Mouse (Mus musculus) myocyte (in vitro differentiated cells): Measurements from ENCODE around the gene Lca5. TPM values are rescaled to one million over a fixed set of nuclear protein-coding genes. Genes with fewer than 3 reads are reported as not detected.

Source experiments
- H3K27me3 ChIP-seq: one replicate; pipeline ENCODE4 v1.6.1; 2011; ENCODE audit not compliant: control insufficient read depth, insufficient read depth, insufficient read length
- H3K36me3 ChIP-seq: one replicate; pipeline ENCODE4 v1.6.1; 2011; ENCODE audit not compliant: control insufficient read depth, insufficient read depth
- H3K4me2 ChIP-seq: one replicate; pipeline ENCODE4 v1.6.1; 2011; ENCODE audit warnings: low read depth, control low read depth
- H3K4me3 ChIP-seq: one replicate; pipeline ENCODE4 v1.5.1; 2011; ENCODE audit warnings: mild to moderate bottlenecking, control low read depth, moderate library complexity
- H3K79me2 ChIP-seq: one replicate; pipeline ENCODE4 v1.6.1; 2011; ENCODE audit not compliant: control insufficient read depth, insufficient read depth
- H3ac ChIP-seq: one replicate; pipeline ENCODE4 v1.6.1; 2011; ENCODE audit not compliant: control insufficient read depth, insufficient read length
- CEBPB ChIP-seq: IDR thresholded peaks from 2 replicates; pipeline ENCODE4 v1.6.1; 2011; ENCODE audit warnings: mild to moderate bottlenecking, moderate library complexity; ENCODE audit not compliant: poor library complexity, insufficient read depth, severe bottlenecking
- E2F4 ChIP-seq: IDR thresholded peaks from one replicate; pipeline ENCODE4 v1.6.1; 2011; ENCODE audit warnings: mild to moderate bottlenecking, control low read depth, moderate library complexity; ENCODE audit not compliant: insufficient read depth
- MAX ChIP-seq: IDR thresholded peaks from one replicate; pipeline ENCODE4 v1.6.1; 2011; ENCODE audit warnings: low read depth, mild to moderate bottlenecking, control low read depth
- MYOD1 ChIP-seq, 3 experiments: IDR thresholded peaks; one replicate each; pipeline ENCODE4 v1.6.1; 2011; ENCODE audit warnings: control low read depth in 2 of 3, low read depth in 2 of 3, mild to moderate bottlenecking in 2 of 3, moderate library complexity in 1 of 3; ENCODE audit not compliant: insufficient read length in 2 of 3, control insufficient read depth in 1 of 3
- MYOG ChIP-seq, 3 experiments: IDR thresholded peaks; one replicate each; pipeline ENCODE4 v1.6.1; 2011; ENCODE audit warnings: control low read depth in 2 of 3, low read depth in 2 of 3, mild to moderate bottlenecking in 2 of 3; ENCODE audit not compliant: insufficient read length in 2 of 3, control insufficient read depth in 1 of 3, insufficient read depth in 1 of 3
- POLR2A ChIP-seq: IDR thresholded peaks from one replicate; pipeline ENCODE4 v1.6.1; 2011; ENCODE audit warnings: low read depth, mild to moderate bottlenecking, control low read depth, moderate library complexity; ENCODE audit not compliant: insufficient read length
- POLR2AphosphoS2 ChIP-seq: IDR thresholded peaks from one replicate; pipeline ENCODE4 v1.6.1; 2011; ENCODE audit warnings: low read depth, control low read depth; ENCODE audit not compliant: insufficient read length
- REST ChIP-seq: IDR thresholded peaks from one replicate; pipeline ENCODE4 v1.6.1; 2011; ENCODE audit warnings: mild to moderate bottlenecking, control low read depth, moderate library complexity; ENCODE audit not compliant: insufficient read depth, insufficient read length
- SRF ChIP-seq: IDR thresholded peaks from one replicate; pipeline ENCODE4 v1.6.1; 2011; ENCODE audit warnings: low read depth; ENCODE audit not compliant: control insufficient read depth, insufficient read length
- TCF12 ChIP-seq: IDR thresholded peaks from one replicate; pipeline ENCODE4 v1.6.1; 2011; ENCODE audit warnings: mild to moderate bottlenecking, control low read depth; ENCODE audit not compliant: poor library complexity, insufficient read depth, severe bottlenecking
- TCF3 ChIP-seq: IDR thresholded peaks from one replicate; pipeline ENCODE4 v1.6.1; 2011; ENCODE audit warnings: low read depth, control low read depth; ENCODE audit not compliant: insufficient read length
- USF1 ChIP-seq: IDR thresholded peaks from one replicate; pipeline ENCODE4 v1.6.1; 2011; ENCODE audit warnings: low read depth, mild to moderate bottlenecking, control low read depth, moderate library complexity
- polyA plus RNA-seq: library from polyadenylated mRNA; unstranded; fragments of >200 nt; fragmentation: generic; extraction: Trizol; gene quantifications from one replicate; pipeline ENCODE4 v1.2.1, GENCODE M21; 2012; ENCODE audit warnings: missing spikeins

The Lca5 gene
- polyA plus RNA-seq, 1 experiment = 2.5 TPM

GRCm38 (mm10) chr9:83385301-83385700 is 55.6 kb downstream of the Lca5 start:
- Histone ChIP-seq H3K27me3 (no peaks in the 10 kb centered on the region), H3K79me2 (no peaks in the 10 kb centered on the region), H3K36me3 (no peaks in the 10 kb centered on the region), H3ac (no peak overlapping the region), H3K4me3 (no peak overlapping the region), H3K4me2 (no peak overlapping the region)
- TF ChIP-seq SRF (no peak), E2F4 (no peak), TCF3 (no peak), USF1 (no peak), MYOD1 (IDR thresholded peaks at IDR 0.05; ENCODE audit: control insufficient read depth in 1 of 3, insufficient read length in 2 of 3, low read depth in 2 of 3) (peak in 1 of 3 experiments; percentile 13), CEBPB (no peak), POLR2AphosphoS2 (no peak)

- no peak overlapping the region for H3ac ChIP-seq
- H3K36me3 ChIP-seq = no peaks in the 10 kb centered on the region
- no peaks in the 10 kb centered on the region for H3K27me3 ChIP-seq
- no peak overlapping the region for H3K4me3 ChIP-seq
- TF ChIP-seq MAX (no peak), POLR2AphosphoS2 (no peak), MYOD1 (IDR thresholded peaks at IDR 0.05; ENCODE audit: control insufficient read depth in 1 of 3, insufficient read length in 2 of 3, low read depth in 2 of 3) (no peak), TCF3 (no peak), E2F4 (no peak), TCF12 (no peak), REST (no peak)
- H3K79me2 ChIP-seq = no peaks in the 10 kb centered on the region
- no peak overlapping the region for H3K4me2 ChIP-seq
Observed at GRCm38 (mm10) chr9:83383235-83383634, 57.7 kb downstream of the Lca5 start.

- no peaks in the 10 kb centered on the region for H3K79me2 ChIP-seq
- H3K27me3 ChIP-seq = no peaks in the 10 kb centered on the region
- no peak for TF ChIP-seq POLR2A
- TF ChIP-seq E2F4 = no peak
- TF ChIP-seq POLR2AphosphoS2 = no peak
- no peak for TF ChIP-seq TCF3
- TF ChIP-seq MYOG (IDR thresholded peaks at IDR 0.05; ENCODE audit: control insufficient read depth in 1 of 3, insufficient read depth in 1 of 3, insufficient read length in 2 of 3, low read depth in 2 of 3) = no peak
- no peak for TF ChIP-seq REST
- TF ChIP-seq MAX = no peak
- no peak for TF ChIP-seq USF1
- TF ChIP-seq CEBPB = no peak
- TF ChIP-seq MYOD1 (IDR thresholded peaks at IDR 0.05; ENCODE audit: control insufficient read depth in 1 of 3, insufficient read length in 2 of 3, low read depth in 2 of 3) = no peak
- TF ChIP-seq SRF = no peak
- no peak for TF ChIP-seq TCF12
- H3K4me3 ChIP-seq = no peak overlapping the region
- H3K4me2 ChIP-seq = no peak overlapping the region
- no peaks in the 10 kb centered on the region for H3K36me3 ChIP-seq
- H3ac ChIP-seq = no peak overlapping the region
Observed at GRCm38 (mm10) chr9:83382775-83383174, 58.2 kb downstream of the Lca5 start.

- Histone ChIP-seq H3K4me2 (no peak overlapping the region), H3K36me3 (no peaks in the 10 kb centered on the region), H3K79me2 (no peaks in the 10 kb centered on the region), H3ac (no peak overlapping the region), H3K27me3 (no peaks in the 10 kb centered on the region), H3K4me3 (no peak overlapping the region)
- no peak for TF ChIP-seq TCF12
- no peak for TF ChIP-seq MYOD1 (IDR thresholded peaks at IDR 0.05; ENCODE audit: control insufficient read depth in 1 of 3, insufficient read length in 2 of 3, low read depth in 2 of 3)
- no peak for TF ChIP-seq REST
- no peak for TF ChIP-seq E2F4
- no peak for TF ChIP-seq POLR2A
- TF ChIP-seq USF1 = no peak
- no peak for TF ChIP-seq POLR2AphosphoS2
- TF ChIP-seq CEBPB = no peak
- TF ChIP-seq MAX = no peak
- TF ChIP-seq TCF3 = no peak
- TF ChIP-seq MYOG (IDR thresholded peaks at IDR 0.05; ENCODE audit: control insufficient read depth in 1 of 3, insufficient read depth in 1 of 3, insufficient read length in 2 of 3, low read depth in 2 of 3) = no peak
- TF ChIP-seq SRF = no peak
Observed at GRCm38 (mm10) chr9:83381317-83381716, 59.6 kb downstream of the Lca5 start.

- H3K79me2 ChIP-seq = no peaks in the 10 kb centered on the region
- TF ChIP-seq REST (no peak), E2F4 (no peak), MYOG (IDR thresholded peaks at IDR 0.05; ENCODE audit: control insufficient read depth in 1 of 3, insufficient read depth in 1 of 3, insufficient read length in 2 of 3, low read depth in 2 of 3) (no peak), USF1 (no peak), POLR2AphosphoS2 (no peak), MYOD1 (IDR thresholded peaks at IDR 0.05; ENCODE audit: control insufficient read depth in 1 of 3, insufficient read length in 2 of 3, low read depth in 2 of 3) (no peak), CEBPB (no peak), SRF (no peak), TCF3 (no peak), POLR2A (no peak), MAX (no peak), TCF12 (no peak)
- no peak overlapping the region for H3ac ChIP-seq
- no peak overlapping the region for H3K4me3 ChIP-seq
- H3K36me3 ChIP-seq = no peaks in the 10 kb centered on the region
- no peaks in the 10 kb centered on the region for H3K27me3 ChIP-seq
- H3K4me2 ChIP-seq = no peak overlapping the region
Observed at GRCm38 (mm10) chr9:83379661-83380060, 61.3 kb downstream of the Lca5 start.
